Mouse (Mus musculus) thymus, adult 2 months (tissue): ENCODE measurements around the gene Gemin8. TPM values are rescaled to one million over a fixed set of nuclear protein-coding genes. Genes with fewer than 3 reads are reported as not detected.

Experiments
- DNase-seq: peaks from one replicate; pipeline ENCODE4 v3.0.0; 2021
- H3K27ac ChIP-seq: fragments of 200-500 bp; 2 replicates; pipeline ENCODE4 v1.5.1; 2012; ENCODE audit warnings: low read length, control low read depth; ENCODE audit not compliant: control insufficient read depth, insufficient read depth
- H3K27me3 ChIP-seq: fragments of 200-500 bp; 2 replicates; pipeline ENCODE4 v1.6.1; 2012; ENCODE audit warnings: mild to moderate bottlenecking, low read length, moderate library complexity, mixed read lengths; ENCODE audit not compliant: control insufficient read depth, insufficient read depth
- H3K36me3 ChIP-seq: fragments of 200-500 bp; 2 replicates; pipeline ENCODE4 v1.6.1; 2012; ENCODE audit warnings: mild to moderate bottlenecking, low read length, moderate library complexity; ENCODE audit not compliant: control insufficient read depth, insufficient read depth
- H3K4me1 ChIP-seq: fragments of 200-500 bp; replicated peaks from 2 replicates; pipeline ENCODE4 v1.6.1; 2012; ENCODE audit warnings: low read length; ENCODE audit not compliant: control insufficient read depth, insufficient read depth
- H3K4me3 ChIP-seq: fragments of 200-500 bp; 2 replicates; pipeline ENCODE4 v1.5.1; 2012; ENCODE audit warnings: mild to moderate bottlenecking, low read length, control low read depth, moderate library complexity; ENCODE audit not compliant: control insufficient read depth, insufficient read depth
- CTCF ChIP-seq: fragments of 200-500 bp; IDR thresholded peaks from 2 replicates; pipeline ENCODE4 v1.5.1; 2012; ENCODE audit warnings: mild to moderate bottlenecking, control low read depth, low read length, moderate library complexity, borderline replicate concordance; ENCODE audit not compliant: control insufficient read depth, poor library complexity, insufficient read depth; ENCODE audit errors: extremely low read depth
- POLR2A ChIP-seq: fragments of 200-500 bp; IDR thresholded peaks from 2 replicates; pipeline ENCODE4 v1.6.1; 2012; ENCODE audit warnings: mild to moderate bottlenecking, low read length, control low read depth, moderate library complexity; ENCODE audit not compliant: control insufficient read depth, poor library complexity, insufficient read depth; ENCODE audit errors: extremely low read depth
- WGBS: fragments of 180-500 bp; shearing (Covaris S2); methylation state at CpG from one replicate; pipeline ENCODE4 v1.1.7; 2018; 5-methylcytosine and 5-hydroxymethylcytosine counted together
- polyA plus RNA-seq: library from polyadenylated mRNA; depleted of rRNA; stranded (reverse); fragments of >200 nt; gene quantifications from 2 replicates; pipeline ENCODE4 v1.2.3, GENCODE M21; 2012

Gemin8 gene
- polyA plus RNA-seq, 1 experiment, result 9.0 TPM

GRCm38 (mm10) chrX:166170800-166171738, 815 bp downstream of the Gemin8 start:
- Histone ChIP-seq H3K4me1 (no peaks in the 10 kb centered on the region), H3K36me3 (no peaks in the 10 kb centered on the region), H3K27me3 (no peaks in the 10 kb centered on the region), H3K27ac (peak overlapping the region; percentile 59), H3K4me3 (peak overlapping the region; percentile 90)
- TF ChIP-seq CTCF, result no peak
- no peak for TF ChIP-seq POLR2A
- 1% methylated on average over 9 of the region's 9 CpGs for WGBS
- no peak for DNase-seq

DNA sequence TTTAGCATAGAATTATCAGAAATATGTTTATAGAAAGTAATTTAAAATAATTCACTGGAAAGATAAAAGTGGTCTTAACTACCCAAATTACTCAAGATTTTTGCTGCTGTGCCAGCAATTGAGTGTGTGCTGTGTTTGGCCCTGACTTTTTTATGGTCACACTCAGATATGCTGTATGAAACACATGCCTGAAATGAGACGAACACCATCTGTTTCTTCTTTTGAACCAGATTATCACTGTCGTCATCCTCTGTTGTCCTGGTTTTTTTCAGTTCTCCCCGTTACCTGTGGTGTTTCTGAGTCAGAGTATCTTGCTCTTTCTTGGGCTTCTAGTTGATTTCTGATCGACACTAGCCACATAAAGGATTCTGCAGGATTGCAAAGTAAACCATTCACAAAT, 1.8 kb downstream of the Gemin8 start:
- no peaks in the 10 kb centered on the region for H3K36me3 ChIP-seq
- no peak for DNase-seq
- no peak overlapping the region for H3K4me3 ChIP-seq
- H3K4me1 ChIP-seq, result no peaks in the 10 kb centered on the region
- WGBS, result 65% methylated on average over 4 of the region's 4 CpGs
- no peaks in the 10 kb centered on the region for H3K27me3 ChIP-seq
- no peak for TF ChIP-seq POLR2A
- no peak for TF ChIP-seq CTCF
- no peak overlapping the region for H3K27ac ChIP-seq

- Histone ChIP-seq H3K4me1 (no peaks in the 10 kb centered on the region), H3K4me3 (no peak overlapping the region), H3K27ac (no peak overlapping the region), H3K36me3 (no peaks in the 10 kb centered on the region), H3K27me3 (no peaks in the 10 kb centered on the region)
- 94% methylated on average over 3 of the region's 3 CpGs for WGBS
- DNase-seq, result no peak
- no peak for TF ChIP-seq POLR2A
- no peak for TF ChIP-seq CTCF
Observed at GRCm38 (mm10) chrX:166172661-166173060, 2.4 kb downstream of the Gemin8 start.

DNA sequence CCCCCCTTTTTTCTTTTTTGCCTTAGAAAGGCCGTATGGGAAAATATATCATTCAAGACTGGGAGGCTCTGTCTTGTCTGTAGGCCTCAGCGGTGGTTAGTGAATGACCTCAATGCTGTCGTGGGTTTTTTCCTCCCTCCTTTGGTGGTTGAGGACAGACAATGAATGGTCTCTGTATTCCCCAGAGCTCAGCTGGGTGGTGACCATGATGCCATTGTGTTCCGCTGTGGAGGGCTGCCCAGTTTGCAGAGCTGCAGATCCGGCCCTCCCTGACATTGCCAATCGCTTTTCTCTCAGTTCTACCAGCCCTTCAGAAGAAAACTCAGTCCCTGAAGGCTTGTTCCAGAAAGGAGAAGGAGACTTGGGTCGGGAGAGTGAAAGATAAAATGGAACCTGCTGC, 3.5 kb downstream of the Gemin8 start:
- TF ChIP-seq CTCF (no peak), POLR2A (no peak)
- Histone ChIP-seq H3K36me3 (no peaks in the 10 kb centered on the region), H3K27ac (no peak overlapping the region), H3K4me3 (no peak overlapping the region), H3K27me3 (no peaks in the 10 kb centered on the region), H3K4me1 (no peaks in the 10 kb centered on the region)
- 88% methylated on average over 7 of the region's 7 CpGs for WGBS
- no peak for DNase-seq

GRCm38 (mm10) chrX:166177929-166178328, 7.7 kb downstream of the Gemin8 start:
- H3K27me3 ChIP-seq, result no peaks in the 10 kb centered on the region
- no peak overlapping the region for H3K4me3 ChIP-seq
- H3K36me3 ChIP-seq, result no peaks in the 10 kb centered on the region
- DNase-seq, result no peak
- 97% methylated on average over 7 of the region's 7 CpGs for WGBS
- H3K27ac ChIP-seq, result no peak overlapping the region
- TF ChIP-seq CTCF (no peak), POLR2A (no peak)
- H3K4me1 ChIP-seq, result no peaks in the 10 kb centered on the region

DNA sequence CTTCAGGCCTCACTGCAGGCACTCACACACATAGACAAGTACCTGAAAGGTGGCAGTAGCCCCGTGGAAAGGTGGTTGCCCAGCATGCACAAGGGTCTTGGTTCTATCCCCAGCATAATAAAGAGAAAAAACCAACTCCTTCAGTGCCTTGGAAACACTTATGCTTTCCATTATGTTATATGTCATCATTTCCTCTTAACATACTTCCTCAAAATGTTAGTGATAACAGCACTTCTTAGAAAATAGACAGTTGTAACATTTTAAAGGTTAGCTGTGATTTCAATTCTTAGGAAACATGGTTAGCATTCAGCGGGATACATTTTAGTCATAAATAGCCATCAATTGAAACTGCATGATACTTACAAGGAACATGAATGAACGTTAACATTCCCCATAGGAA, 12.8 kb downstream of the Gemin8 start:
- Histone ChIP-seq H3K36me3 (no peaks in the 10 kb centered on the region), H3K4me1 (no peaks in the 10 kb centered on the region), H3K4me3 (no peak overlapping the region), H3K27ac (no peak overlapping the region), H3K27me3 (no peaks in the 10 kb centered on the region)
- 85% methylated on average over 3 of the region's 3 CpGs for WGBS
- TF ChIP-seq CTCF, result no peak
- no peak for TF ChIP-seq POLR2A
- DNase-seq, result no peak

GRCm38 (mm10) chrX:166185327-166185913, 15.2 kb downstream of the Gemin8 start:
- H3K4me1 ChIP-seq, result no peaks in the 10 kb centered on the region
- no peak for DNase-seq
- 85% methylated on average over 9 of the region's 9 CpGs for WGBS
- no peak for TF ChIP-seq CTCF
- no peak for TF ChIP-seq POLR2A
- no peaks in the 10 kb centered on the region for H3K36me3 ChIP-seq
- H3K27me3 ChIP-seq, result no peaks in the 10 kb centered on the region
- H3K4me3 ChIP-seq, result no peak overlapping the region
- H3K27ac ChIP-seq, result no peak overlapping the region
